Mouse (Mus musculus) Patski (cell line): ENCODE results near the gene Paics. TPM values are rescaled to one million over a fixed set of nuclear protein-coding genes. Genes with fewer than 3 reads are reported as not detected.
A peak's percentile ranks its signal among the peaks of the same experiment; 100 is the strongest.

Source experiments
- ATAC-seq: fragments of 100-300 bp; one replicate; pipeline ENCODE4 v1.8.0; 2021
- CTCF ChIA-PET: fragments of 350-600 bp; sonication (Branson Sonifier 250); formaldehyde crosslinking; loops from one replicate; lab custom pipeline; 2022; ENCODE audit warnings: inconsistent platforms; lab: Charles Lee
- POLR2A ChIA-PET: fragments of 350-600 bp; sonication (Branson Sonifier 250); formaldehyde crosslinking; loops from one replicate; lab custom pipeline; 2022; ENCODE audit warnings: antibody characterized with exemption, inconsistent platforms; lab: Charles Lee
- DNase-seq: peaks from one replicate; pipeline ENCODE4 v3.0.0-alpha.2; 2011; ENCODE audit warnings: low read depth, low spot score
- H3K27me3 ChIP-seq: fragments of 371-371 bp; one replicate; pipeline ENCODE4 v1.5.1; 2021
- CTCF ChIP-seq: fragments of 100-300 bp; IDR thresholded peaks from one replicate; pipeline ENCODE4 v1.5.1; 2021
- in situ Hi-C: fragments of 300-500 bp; cut with MboI; formaldehyde crosslinking; loops from 3 replicates; pipeline ENCODE4 v1.11.1; 2018; ENCODE audit warnings: low pct_unique_long_range_greater_than_20kb, mixed read lengths
- polyA plus RNA-seq: library from polyadenylated mRNA; unstranded; gene quantifications from one replicate; pipeline ENCODE4 v1.2.3, GENCODE M21; 2021

The Paics gene
- polyA plus RNA-seq, 1 experiment from 2014 or later: 335 TPM

DNA sequence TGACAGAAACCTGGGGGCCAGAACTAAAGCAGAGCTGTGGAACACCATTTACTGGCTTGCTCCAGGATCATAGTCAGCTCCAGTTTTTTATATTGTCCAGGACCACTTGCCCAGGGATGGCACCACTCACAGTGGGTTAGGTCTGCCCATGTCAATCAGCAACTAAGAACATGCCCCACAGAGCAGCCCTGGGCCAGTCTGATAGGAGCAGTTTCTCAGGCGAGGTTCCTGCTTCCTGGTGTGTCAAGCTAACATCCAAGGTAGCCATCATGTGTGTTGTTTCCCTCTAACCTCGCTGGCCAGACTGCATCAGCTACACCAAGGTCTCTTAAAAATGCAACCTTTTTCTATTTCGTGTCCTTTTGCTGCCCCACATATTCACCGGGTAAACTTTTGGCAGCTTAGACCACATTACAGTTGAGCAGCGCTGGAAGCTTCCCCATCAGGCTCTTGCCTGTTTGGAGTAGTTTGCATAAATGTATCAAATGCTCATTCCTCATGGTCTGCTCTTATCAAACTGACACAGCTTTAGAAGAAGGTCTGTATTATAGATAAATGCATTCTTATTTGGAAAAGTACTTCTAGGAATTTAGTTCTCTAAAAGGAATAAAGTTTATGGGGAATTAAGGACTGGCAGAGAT lies 42.2 kb downstream of the Paics start:
- in situ Hi-C loops: no loop called here
- DNase-seq (no peak), ATAC-seq (no peak)
- H3K27me3 ChIP-seq: no peaks in the 10 kb centered on the region
- ChIA-PET POLR2A (no interaction called here), CTCF (interaction anchor here (1.2 kb wide), 1 partner anchor 9 kb away, joined by 4 read pairs; no protein-coding TSS in a partner anchor)
- TF ChIP-seq CTCF: no peak

DNA sequence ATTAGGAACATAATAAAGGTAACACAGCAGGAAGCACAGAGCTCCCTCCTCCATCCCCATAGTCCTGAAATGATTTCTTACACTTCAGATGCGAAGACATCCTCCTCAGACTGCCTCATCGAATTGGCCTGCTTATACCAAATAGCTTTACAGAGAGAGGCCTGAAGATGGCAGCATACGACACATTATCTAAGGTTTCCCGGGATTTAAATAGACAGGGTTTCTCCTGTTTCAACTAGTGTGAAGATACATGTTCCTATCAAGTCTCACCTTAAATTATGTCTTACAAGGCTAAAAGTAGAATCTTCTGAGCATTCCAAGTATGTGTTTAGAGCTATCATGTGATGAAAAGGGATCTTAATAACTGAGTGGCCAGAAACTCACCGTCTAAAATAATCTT lies 47.3 kb downstream of the Paics start:
- H3K27me3 ChIP-seq: no peaks in the 10 kb centered on the region
- ChIA-PET CTCF (interaction anchor here (1.4 to 1.8 kb wide), 2 partner anchors 9 to 10 kb away, joined by 4 to 11 read pairs; no protein-coding TSS in a partner anchor), POLR2A (interaction anchor here (0.6 kb wide), 1 partner anchor 178 kb away, joined by 5 read pairs; no protein-coding TSS in a partner anchor)
- in situ Hi-C loops: no loop called here
- ATAC-seq (peak; percentile 35), DNase-seq (peak; percentile 10)
- TF ChIP-seq CTCF: peak; percentile 70

DNA sequence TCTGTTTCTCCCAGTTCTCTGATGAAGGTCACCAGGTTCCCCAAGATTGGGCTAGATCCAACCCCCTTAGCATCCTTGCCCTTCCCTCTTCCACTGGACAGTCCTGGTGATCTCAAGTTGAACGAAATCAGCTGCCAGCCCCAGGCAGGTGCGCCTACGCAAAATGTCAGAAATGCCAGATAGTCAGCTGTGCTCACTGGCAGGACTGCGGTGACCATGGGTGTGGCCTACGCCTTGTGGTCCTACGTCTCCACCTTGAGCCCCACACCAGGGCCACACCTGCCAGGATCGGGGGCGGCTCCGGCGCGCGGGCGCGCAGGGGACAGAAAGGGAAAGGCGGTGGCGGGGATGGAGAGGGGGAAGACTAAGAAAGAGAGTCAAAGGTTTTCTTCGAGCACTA lies 50.1 kb downstream of the Paics start:
- ATAC-seq (no peak), DNase-seq (no peak)
- TF ChIP-seq CTCF: no peak
- CTCF ChIA-PET: no interaction called here
- in situ Hi-C loops: loop anchor here (10.0 kb wide), 1 partner anchor 214 kb away; the partner anchor contains the start of gene Spink2
- POLR2A ChIA-PET: no interaction called here
- H3K27me3 ChIP-seq: no peaks in the 10 kb centered on the region

DNA sequence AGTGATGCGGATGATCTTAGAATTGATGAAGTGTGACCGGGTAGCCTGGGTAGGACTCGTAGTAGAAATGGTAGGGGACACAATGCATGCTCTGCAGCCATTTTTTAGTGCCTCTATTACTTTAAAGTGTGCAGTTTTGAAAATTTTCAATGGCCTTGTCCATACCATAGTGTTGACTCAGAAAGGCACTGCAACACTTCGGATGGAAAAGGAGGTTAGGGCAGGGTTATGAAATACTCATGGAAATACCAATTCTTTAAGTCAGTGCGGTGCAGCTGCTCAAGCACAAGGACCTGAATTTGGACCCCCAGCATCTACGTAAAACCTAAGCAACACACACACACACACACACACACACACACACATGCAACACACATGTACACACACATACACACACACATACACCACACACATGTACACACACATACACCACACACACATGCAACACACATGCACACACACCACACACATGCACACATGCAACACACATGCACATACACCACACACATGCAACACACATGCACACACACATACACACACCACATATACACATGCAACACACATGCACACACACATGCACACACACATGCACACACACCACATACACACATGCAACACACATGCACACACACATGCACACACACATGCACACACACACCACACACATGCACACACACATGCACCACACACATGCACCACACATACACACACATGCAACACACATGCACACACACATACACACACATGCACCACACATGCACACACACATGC lies 53.1 kb downstream of the Paics start, which contains the start of gene Arl9:
Arl9 (plus strand) TSS at position 5 of the 771 bp plus-strand sequence.
- no peaks in the 10 kb centered on the region for H3K27me3 ChIP-seq
- in situ Hi-C loops: loop anchor here (10.0 kb wide), 1 partner anchor 211 kb away; the partner anchor contains the start of gene Spink2
- ATAC-seq: no peak
- POLR2A ChIA-PET: no interaction called here
- DNase-seq: no peak
- CTCF ChIA-PET: interaction anchor here (0.6 kb wide), 1 partner anchor 27 kb away, joined by 3 read pairs; no protein-coding TSS in a partner anchor
- TF ChIP-seq CTCF: no peak

DNA sequence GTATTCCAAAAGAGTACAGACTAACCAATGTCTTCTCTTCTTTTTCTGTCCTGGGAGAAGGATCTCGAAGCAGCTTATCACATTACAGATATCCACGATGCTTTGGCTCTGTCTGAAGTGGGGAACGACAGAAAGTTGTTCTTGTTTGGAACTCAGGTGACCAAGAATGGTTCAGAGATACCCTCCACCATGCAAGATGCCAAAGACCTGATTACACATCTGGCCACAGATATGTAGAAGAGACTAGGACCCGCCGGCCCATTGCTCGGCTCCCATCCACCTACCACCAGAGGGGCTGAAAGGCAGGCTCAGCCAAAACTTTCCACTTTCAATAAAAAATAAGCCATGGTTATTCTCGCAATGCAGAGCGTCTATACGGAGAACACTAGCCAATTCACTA lies 59.2 kb downstream of the Paics start:
- in situ Hi-C loops: no loop called here
- ChIA-PET CTCF (no interaction called here), POLR2A (no interaction called here)
- no peak for TF ChIP-seq CTCF
- DNase-seq: no peak
- no peaks in the 10 kb centered on the region for H3K27me3 ChIP-seq
- no peak for ATAC-seq

DNA sequence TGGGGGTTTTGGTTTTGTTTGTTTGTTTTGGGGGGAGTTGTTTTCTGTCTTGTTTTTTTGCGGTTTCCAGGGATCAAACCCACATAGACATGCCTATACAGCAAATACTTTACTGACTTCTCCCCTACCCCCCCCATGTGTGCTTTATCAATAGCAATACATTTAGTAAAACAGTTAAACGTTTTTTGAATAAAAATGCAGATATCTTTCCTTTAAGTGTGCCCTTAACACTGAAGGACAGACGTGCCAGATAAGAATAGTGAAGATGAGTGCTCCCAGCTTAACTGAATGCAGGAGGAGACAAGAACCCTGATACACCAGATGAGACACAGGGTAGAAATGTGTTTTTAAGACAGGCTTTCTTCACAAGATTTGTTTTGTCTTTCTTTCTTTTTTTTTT lies 60.0 kb downstream of the Paics start:
- CTCF ChIA-PET: no interaction called here
- TF ChIP-seq CTCF: no peak
- POLR2A ChIA-PET: no interaction called here
- in situ Hi-C loops: no loop called here
- no peak for ATAC-seq
- no peaks in the 10 kb centered on the region for H3K27me3 ChIP-seq
- no peak for DNase-seq

DNA sequence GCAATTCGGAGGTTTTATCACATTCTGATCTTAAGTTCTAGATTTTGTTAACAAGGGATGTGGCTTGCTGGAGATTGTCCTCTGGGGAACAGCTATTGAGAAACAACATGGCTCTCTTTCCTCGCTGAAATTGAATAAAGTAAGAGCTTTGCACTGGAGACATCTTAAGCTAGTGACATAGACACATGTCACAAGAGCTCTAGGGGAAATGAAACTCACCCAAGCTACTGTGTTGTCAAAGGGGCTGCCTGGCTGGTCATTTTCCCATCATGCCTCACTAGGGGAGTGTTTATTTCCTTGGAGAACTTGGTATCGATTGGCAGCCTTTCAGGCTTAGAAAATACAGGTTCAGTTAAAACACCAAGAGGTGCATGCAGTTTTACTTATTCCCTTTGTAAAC lies 62.1 kb downstream of the Paics start:
- ATAC-seq: no peak
- CTCF ChIA-PET: no interaction called here
- no peak for DNase-seq
- TF ChIP-seq CTCF: no peak
- in situ Hi-C loops: no loop called here
- POLR2A ChIA-PET: interaction anchor here (0.6 kb wide), 1 partner anchor 166 kb away, joined by 3 read pairs; no protein-coding TSS in a partner anchor
- H3K27me3 ChIP-seq: no peaks in the 10 kb centered on the region

DNA sequence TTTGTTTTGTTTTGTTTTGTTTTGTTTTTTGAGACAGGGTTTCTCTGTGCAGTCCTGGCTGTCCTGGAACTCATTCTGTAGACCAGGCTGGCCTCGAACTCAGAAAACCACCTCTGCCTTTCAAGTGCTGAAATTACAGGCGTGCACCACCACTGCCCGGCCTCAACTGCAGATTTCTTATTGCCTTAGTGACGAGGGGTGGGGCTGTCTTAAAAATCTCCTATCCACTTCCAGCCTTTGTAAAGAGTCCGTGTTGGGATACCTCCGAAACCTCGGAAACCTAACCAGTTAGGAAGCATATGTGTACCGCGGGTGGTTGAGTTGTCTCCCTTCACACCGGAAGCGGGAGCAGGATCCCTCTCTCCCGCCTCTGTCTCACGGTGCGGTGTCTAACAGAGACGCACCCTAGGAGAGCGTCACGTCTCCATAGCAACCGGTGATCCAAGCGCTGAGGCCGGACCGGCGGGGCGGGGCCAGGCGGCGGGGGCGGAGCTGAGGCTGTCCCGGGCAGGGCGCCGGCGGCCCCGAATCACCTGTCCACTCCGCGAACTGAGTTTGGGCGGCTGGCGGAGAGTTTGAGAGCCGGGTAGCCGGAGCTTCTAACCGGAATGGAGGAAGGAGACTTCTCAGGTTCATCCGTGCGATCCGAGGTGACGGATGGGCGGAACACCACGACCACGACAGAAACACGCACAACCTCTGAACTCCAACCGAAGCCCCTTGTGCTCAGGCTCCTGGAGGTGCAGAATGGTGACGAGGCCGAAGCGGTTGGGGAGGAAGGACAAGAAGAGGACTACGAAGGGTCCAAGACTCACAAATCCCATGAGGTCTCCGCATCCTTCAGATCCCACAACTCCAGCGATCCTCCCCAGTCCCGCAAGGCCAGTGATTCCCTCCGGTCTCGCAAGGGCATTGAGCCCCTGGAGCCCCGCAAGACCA lies 64.7 kb downstream of the Paics start, which contains the start of gene Thegl:
Thegl (plus strand) TSS at position 480 of the 939 bp plus-strand sequence.
- ATAC-seq: peak; percentile 69
- H3K27me3 ChIP-seq: no peaks in the 10 kb centered on the region
- TF ChIP-seq CTCF: no peak
- in situ Hi-C loops: no loop called here
- POLR2A ChIA-PET: no interaction called here
- CTCF ChIA-PET: no interaction called here
- DNase-seq: peak; percentile 12

Other genes starting within 250 kb of the Paics start
- gene Aasdh, start 45.8 kb upstream of the Paics start, polyA plus RNA-seq: 17.1 TPM
- gene Ppat, start 271 bp downstream of the Paics start, polyA plus RNA-seq: 30.8 TPM
- 123 TPM for gene Srp72, start 23.4 kb downstream of the Paics start, polyA plus RNA-seq
- 0.23 TPM for gene Arl9, start 52.7 kb downstream of the Paics start, polyA plus RNA-seq
- not detected for gene Thegl, start 64.7 kb downstream of the Paics start, polyA plus RNA-seq
- not detected for gene Hopx, start 163.8 kb downstream of the Paics start, polyA plus RNA-seq